Mouse (Mus musculus): ENCODE results near the gene Slc22a26. TPM values are rescaled to one million over a fixed set of nuclear protein-coding genes. Genes with fewer than 3 reads are reported as not detected.
"Not testable (repeated sequence)": the region's sequence is repeated elsewhere in the genome, so short reads cannot be mapped to it uniquely, and the experiment has no call there.

Slc22a26 gene
- total RNA-seq (2021): not detected

DNA sequence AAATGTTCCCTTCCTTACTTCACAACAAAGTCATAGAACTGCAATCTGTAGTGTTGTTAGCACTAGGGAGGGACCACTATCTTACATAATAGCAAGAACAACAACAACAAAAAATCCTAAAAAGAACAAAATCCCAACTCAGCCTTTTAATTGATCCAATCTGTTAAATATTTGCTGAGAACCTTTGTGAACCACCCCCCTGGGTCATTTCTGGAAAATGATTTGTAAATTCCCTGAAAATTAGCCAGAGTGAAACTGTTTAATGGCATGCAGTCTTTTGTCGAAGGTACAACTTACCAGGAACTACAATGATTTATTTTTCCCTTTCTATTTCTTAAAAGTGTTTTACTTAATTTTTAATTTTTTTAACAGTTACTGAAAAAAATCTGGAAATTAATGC lies at the start of gene Slc22a26:
Slc22a26 (minus strand) TSS at position 97 of the 400 bp plus-strand sequence.
- intact Hi-C loops (cut with DNase I): no loop called here
- DNase-seq (ENCODE audit: low spot score): no peak

- DNase-seq (ENCODE audit: low spot score): no peak
- intact Hi-C loops (cut with DNase I): no loop called here
These were observed 27.4 kb upstream of the Slc22a26 start for GRCm38 (mm10) chr19:7829851-7830250.

- DNase-seq (ENCODE audit: low spot score): no peak
- intact Hi-C loops (cut with DNase I): no loop called here
These were observed 11.9 kb downstream of the Slc22a26 start for GRCm38 (mm10) chr19:7790571-7790970.

GRCm38 (mm10) chr19:7775306-7775705 lies 27.2 kb downstream of the Slc22a26 start:
- DNase-seq (ENCODE audit: low spot score): no peak
- intact Hi-C loops (cut with DNase I): no loop called here

DNA sequence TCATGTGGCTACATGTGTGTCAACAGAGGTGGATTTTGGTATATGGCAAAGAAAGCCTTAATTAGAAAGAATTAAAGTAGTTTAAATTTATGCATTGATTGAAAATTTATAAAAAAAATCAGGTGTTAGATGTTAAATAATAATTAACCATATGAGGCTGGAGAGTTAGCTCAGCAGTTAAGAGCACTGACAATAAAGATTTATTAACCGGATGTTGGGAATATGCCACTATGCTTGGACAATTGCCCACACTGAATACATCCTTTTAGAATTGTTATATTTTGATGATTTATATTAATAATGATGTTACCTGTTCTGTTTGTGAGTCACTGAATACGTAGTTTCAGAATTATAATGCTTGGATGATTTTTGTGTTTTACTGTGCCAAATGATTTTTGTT lies 36.3 kb downstream of the Slc22a26 start:
- intact Hi-C loops (cut with DNase I): no loop called here
- no peak for DNase-seq (ENCODE audit: low spot score)

DNA sequence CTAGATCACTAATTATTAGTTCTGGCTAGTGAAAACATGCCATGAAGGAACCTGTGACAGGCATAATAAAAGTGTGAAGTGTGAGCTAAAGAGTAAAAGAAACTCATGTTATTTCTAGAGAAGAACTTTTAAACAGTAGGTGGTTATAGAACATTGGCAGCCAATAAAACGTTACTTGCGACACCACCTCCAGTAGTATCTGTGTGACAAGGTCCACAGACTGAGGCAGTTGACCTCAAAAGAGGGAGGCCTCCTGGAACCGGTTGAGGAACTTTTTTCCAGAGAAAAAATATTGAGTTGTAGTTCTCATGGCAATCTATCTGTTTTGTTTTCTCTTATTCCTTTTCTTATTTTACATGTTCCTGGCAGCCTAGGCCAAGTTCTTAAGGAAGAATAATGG lies 36.9 kb downstream of the Slc22a26 start:
- DNase-seq (ENCODE audit: low spot score): no peak
- intact Hi-C loops (cut with DNase I): no loop called here

- DNase-seq (ENCODE audit: low spot score); intact Hi-C loops (cut with DNase I): not testable (repeated sequence)
These were observed 49.1 kb downstream of the Slc22a26 start for GRCm38 (mm10) chr19:7753371-7753770.

Other genes with a start within 250 kb of the Slc22a26 start
- 100 to 1,000 TPM; 122 TPM for gene Pla2g16, start 245.2 kb downstream of the Slc22a26 start, total RNA-seq (2021)
- under 1 TPM; 0.31 to 0.92 TPM for gene Lgals12, start 195.5 kb downstream of the Slc22a26 start, total RNA-seq (2021)
- under 1 TPM in 1 of 2 experiments, not detected in 1; 0.26 TPM for gene Hrasls5, start 190.1 kb downstream of the Slc22a26 start, total RNA-seq (2021)
- not detected for gene Slc22a19, start 91.4 kb downstream of the Slc22a26 start, total RNA-seq (2021)
- not detected for gene Slc22a27, start 163.4 kb upstream of the Slc22a26 start, total RNA-seq (2021)